Mouse (Mus musculus): ENCODE data around the gene Tbc1d16. TPM values are rescaled to one million over a fixed set of nuclear protein-coding genes. Genes with fewer than 3 reads are reported as not detected.
"Not testable (repeated sequence)": the region's sequence is repeated elsewhere in the genome, so short reads cannot be mapped to it uniquely, and the experiment has no call there.

Gene Tbc1d16
- polyA plus RNA-seq (2012; ENCODE audit: insufficient read depth, insufficient read length, missing spikeins), result 5.2 and 5.8 TPM in 2 replicates

GRCm38 (mm10) chr11:119228091-119228781, at the start of gene Tbc1d16, which contains the start of gene Ccdc40:
Gene Tbc1d16 (minus strand): TSS chr11:119228499.
Gene Ccdc40 (plus strand): TSS chr11:119228572.
- Histone ChIP-seq H3K4me1 (ENCODE audit: control insufficient read depth, insufficient read depth, low read length) (peaks cover 33% of the 10 kb centered on the region), H3K4me3 (ENCODE audit: insufficient read depth, low read length) (peak within 1 kb of the TSS; percentile 81), H3K27ac (ENCODE audit: insufficient read depth, low read depth, low read length) (peak within 1 kb of the TSS; percentile 73)
- no peak for TF ChIP-seq CTCF (IDR thresholded peaks at IDR 0.05; ENCODE audit: low read depth, low read length)
- TF ChIP-seq POLR2A (IDR thresholded peaks at IDR 0.05; ENCODE audit: borderline replicate concordance, low read depth, low read length), result no peak

- Histone ChIP-seq H3K4me3 (ENCODE audit: insufficient read depth, low read length) (no peak overlapping the region), H3K27ac (ENCODE audit: insufficient read depth, low read depth, low read length) (no peak overlapping the region), H3K4me1 (ENCODE audit: control insufficient read depth, insufficient read depth, low read length) (peaks cover 6% of the 10 kb centered on the region)
- TF ChIP-seq POLR2A (IDR thresholded peaks at IDR 0.05; ENCODE audit: borderline replicate concordance, low read depth, low read length), result no peak
- TF ChIP-seq CTCF (IDR thresholded peaks at IDR 0.05; ENCODE audit: low read depth, low read length), result peak; percentile 54
Measured at GRCm38 (mm10) chr11:119273186-119273930, 45.1 kb upstream of the Tbc1d16 start.

- 0 out of 2 replicates have a peak, but pooled peaks have one; percentile 16 for TF ChIP-seq CTCF (IDR thresholded peaks at IDR 0.05; ENCODE audit: low read depth, low read length)
- H3K4me1 ChIP-seq (ENCODE audit: control insufficient read depth, insufficient read depth, low read length); H3K27ac ChIP-seq (ENCODE audit: insufficient read depth, low read depth, low read length); H3K4me3 ChIP-seq (ENCODE audit: insufficient read depth, low read length): not testable (repeated sequence)
Measured at GRCm38 (mm10) chr11:119272492-119272891, 44.2 kb upstream of the Tbc1d16 start.

- TF ChIP-seq POLR2A (IDR thresholded peaks at IDR 0.05; ENCODE audit: borderline replicate concordance, low read depth, low read length), result no peak
- no peak; the same call in 1 of the 2 replicates for TF ChIP-seq CTCF (IDR thresholded peaks at IDR 0.05; ENCODE audit: low read depth, low read length)
- Histone ChIP-seq H3K4me1 (ENCODE audit: control insufficient read depth, insufficient read depth, low read length) (peaks cover 13% of the 10 kb centered on the region), H3K4me3 (ENCODE audit: insufficient read depth, low read length) (peak overlapping the region; percentile 79), H3K27ac (ENCODE audit: insufficient read depth, low read depth, low read length) (peak overlapping the region; percentile 54)
Measured at GRCm38 (mm10) chr11:119268557-119269195, 40.4 kb upstream of the Tbc1d16 start.

GRCm38 (mm10) chr11:119267768-119268556, 39.7 kb upstream of the Tbc1d16 start, which contains the start of gene Gaa:
Gene Gaa (plus strand): TSS chr11:119267887.
- no peak for TF ChIP-seq POLR2A (IDR thresholded peaks at IDR 0.05; ENCODE audit: borderline replicate concordance, low read depth, low read length)
- TF ChIP-seq CTCF (IDR thresholded peaks at IDR 0.05; ENCODE audit: low read depth, low read length), result peak; percentile 59
- Histone ChIP-seq H3K4me1 (ENCODE audit: control insufficient read depth, insufficient read depth, low read length) (peaks cover 13% of the 10 kb centered on the region), H3K27ac (ENCODE audit: insufficient read depth, low read depth, low read length) (peak within 1 kb of the TSS; percentile 54), H3K4me3 (ENCODE audit: insufficient read depth, low read length) (peak within 1 kb of the TSS; percentile 79)

- H3K4me1 ChIP-seq (ENCODE audit: control insufficient read depth, insufficient read depth, low read length), result peaks cover 13% of the 10 kb centered on the region
- TF ChIP-seq CTCF (IDR thresholded peaks at IDR 0.05; ENCODE audit: low read depth, low read length) (no peak), POLR2A (IDR thresholded peaks at IDR 0.05; ENCODE audit: borderline replicate concordance, low read depth, low read length) (no peak)
- H3K4me3 ChIP-seq (ENCODE audit: insufficient read depth, low read length), result no peak overlapping the region
- H3K27ac ChIP-seq (ENCODE audit: insufficient read depth, low read depth, low read length), result no peak overlapping the region
Measured at GRCm38 (mm10) chr11:119267241-119267674, 39.0 kb upstream of the Tbc1d16 start.

GRCm38 (mm10) chr11:119265811-119266210, 37.5 kb upstream of the Tbc1d16 start:
- TF ChIP-seq CTCF (IDR thresholded peaks at IDR 0.05; ENCODE audit: low read depth, low read length), result no peak

GRCm38 (mm10) chr11:119264413-119264812, 36.1 kb upstream of the Tbc1d16 start:
- no peak for TF ChIP-seq POLR2A (IDR thresholded peaks at IDR 0.05; ENCODE audit: borderline replicate concordance, low read depth, low read length)
- no peak for TF ChIP-seq CTCF (IDR thresholded peaks at IDR 0.05; ENCODE audit: low read depth, low read length)
- Histone ChIP-seq H3K4me1 (ENCODE audit: control insufficient read depth, insufficient read depth, low read length) (peaks cover 13% of the 10 kb centered on the region), H3K4me3 (ENCODE audit: insufficient read depth, low read length) (no peak overlapping the region), H3K27ac (ENCODE audit: insufficient read depth, low read depth, low read length) (no peak overlapping the region)

More at GRCm38 (mm10) chr11:119265811-119266210, 37.5 kb upstream of the Tbc1d16 start:
- Histone ChIP-seq H3K4me3 (ENCODE audit: insufficient read depth, low read length) (no peak overlapping the region), H3K4me1 (ENCODE audit: control insufficient read depth, insufficient read depth, low read length) (peaks cover 13% of the 10 kb centered on the region), H3K27ac (ENCODE audit: insufficient read depth, low read depth, low read length) (no peak overlapping the region)

GRCm38 (mm10) chr11:119259977-119260376, 31.7 kb upstream of the Tbc1d16 start:
- Histone ChIP-seq H3K4me1 (ENCODE audit: control insufficient read depth, insufficient read depth, low read length) (no peaks in the 10 kb centered on the region), H3K4me3 (ENCODE audit: insufficient read depth, low read length) (no peak overlapping the region), H3K27ac (ENCODE audit: insufficient read depth, low read depth, low read length) (no peak overlapping the region)
- TF ChIP-seq CTCF (IDR thresholded peaks at IDR 0.05; ENCODE audit: low read depth, low read length), result no peak
- TF ChIP-seq POLR2A (IDR thresholded peaks at IDR 0.05; ENCODE audit: borderline replicate concordance, low read depth, low read length), result no peak

Measured in bone marrow macrophage, adult 2 months (primary cell).